Mouse (Mus musculus) lung, postnatal 10 days (tissue): ENCODE data around the gene Abtb1.

Experiments
- DNase-seq: peaks from one replicate; pipeline ENCODE4 v3.0.0; 2021

The Abtb1 gene

DNA sequence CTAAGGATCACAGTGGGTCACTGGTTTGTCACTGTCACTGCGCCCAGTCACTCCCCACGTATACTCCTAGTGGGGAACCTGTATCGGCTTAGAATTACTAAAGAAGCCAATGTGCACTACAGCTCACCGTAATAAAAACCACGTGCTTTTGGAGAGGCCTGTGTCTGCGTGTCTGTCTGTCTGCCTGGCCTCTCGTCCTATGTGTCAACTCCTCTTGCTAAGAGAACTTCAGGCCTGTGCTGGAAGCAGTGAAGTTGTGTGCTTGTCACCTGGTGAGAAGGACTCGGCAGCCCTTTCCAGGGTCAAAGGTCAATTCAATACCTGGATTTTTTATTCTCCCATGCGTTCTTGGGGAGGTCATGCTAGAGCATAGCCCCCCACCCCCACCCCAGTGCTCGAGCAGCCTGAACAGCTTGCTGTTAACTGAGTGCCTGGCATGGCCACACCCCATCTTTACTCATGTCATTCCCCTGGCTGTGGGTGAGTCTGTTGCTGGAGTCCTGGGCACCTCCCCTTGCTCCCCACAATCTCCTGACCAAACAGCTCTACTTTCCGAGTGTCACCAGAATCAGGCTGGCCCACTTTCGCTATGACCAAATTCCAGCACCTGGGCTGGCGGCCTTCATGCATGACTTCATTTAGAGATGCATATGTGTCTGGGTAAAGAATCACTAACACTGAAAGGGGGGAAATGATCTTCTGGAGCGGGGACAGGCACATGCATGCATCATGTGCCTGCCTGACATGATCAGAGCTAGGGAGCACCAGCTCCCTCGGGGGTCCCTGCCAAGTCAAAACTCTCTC lies 13.4 kb downstream of the Abtb1 start:
- DNase-seq: no peak

DNA sequence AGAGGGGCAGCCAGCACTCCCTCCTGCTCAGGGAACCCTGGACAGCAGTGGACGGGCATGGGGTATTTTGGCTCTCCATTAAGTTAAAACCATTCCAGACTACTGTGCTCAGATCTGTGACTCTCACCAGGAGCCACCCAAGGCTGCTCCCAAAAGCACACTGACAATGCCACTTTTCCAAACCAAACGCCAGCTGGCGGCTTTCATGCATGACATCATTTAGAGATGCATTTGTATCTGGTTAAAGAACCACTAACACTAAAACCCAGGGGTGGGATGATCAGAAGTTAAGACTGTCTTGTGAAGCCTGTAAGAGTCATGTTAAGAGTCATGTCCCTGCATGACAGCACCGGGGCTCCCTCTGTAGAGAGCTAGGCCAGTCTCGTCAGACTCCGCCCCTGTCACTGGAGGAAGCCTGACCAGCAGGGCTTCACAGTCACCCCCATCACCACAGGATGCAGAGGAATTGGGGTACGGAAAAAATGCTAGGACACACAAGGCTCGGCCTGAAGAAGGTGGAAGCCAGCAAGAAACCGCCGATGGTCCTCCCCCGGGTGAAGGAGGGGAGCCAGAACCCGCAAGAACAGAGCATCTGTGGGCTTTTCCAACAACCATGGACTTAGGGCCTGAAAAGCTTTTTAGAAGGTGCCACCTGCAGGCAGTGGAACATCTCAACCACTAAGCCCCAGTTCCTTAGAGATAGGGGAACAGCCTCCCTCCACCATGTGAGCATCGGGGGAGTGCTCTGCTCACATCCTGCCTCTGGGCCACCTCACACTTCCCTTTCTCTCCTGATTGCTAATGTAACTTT lies 14.2 kb downstream of the Abtb1 start:
- DNase-seq: peak; percentile 64

DNA sequence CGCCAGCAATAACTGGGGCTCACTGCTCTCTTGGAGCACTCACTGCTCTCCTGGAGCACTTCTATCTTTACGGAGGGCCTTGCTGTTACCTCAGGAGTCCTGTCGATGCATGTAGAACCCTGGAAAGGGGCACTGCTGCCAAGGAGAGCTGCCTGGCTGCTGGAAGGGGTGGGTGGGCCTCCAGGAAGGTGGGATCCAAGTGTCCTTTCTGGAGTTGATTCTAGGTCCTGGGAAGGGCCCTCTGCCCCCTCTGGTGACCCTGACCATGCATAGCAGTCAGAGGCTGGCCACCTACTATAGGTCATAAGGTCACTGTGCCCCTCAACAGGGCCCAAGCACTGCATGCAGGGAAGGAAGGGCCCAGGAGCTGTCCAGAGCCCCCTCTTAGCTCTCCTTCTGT lies 14.8 kb downstream of the Abtb1 start:
- DNase-seq: no peak

DNA sequence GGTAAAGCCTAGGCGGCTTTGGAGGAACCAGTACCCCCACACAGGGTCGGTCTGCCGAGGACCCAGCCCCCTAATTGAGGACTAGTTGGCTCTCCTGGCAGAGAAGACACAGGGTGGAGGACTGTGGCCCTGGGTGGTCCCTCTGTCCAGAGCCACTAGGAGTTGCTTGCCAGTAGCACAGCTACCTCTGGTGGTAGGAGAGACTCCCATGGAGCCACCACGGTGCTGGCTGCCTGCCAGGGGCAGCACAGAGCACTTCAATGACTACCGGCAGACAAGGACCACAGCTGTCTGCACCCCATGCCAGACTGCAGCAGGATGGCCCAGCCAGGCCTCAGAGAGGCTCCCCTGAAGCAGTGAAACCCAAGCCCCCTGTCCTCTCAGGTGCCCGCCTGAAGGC lies 15.2 kb downstream of the Abtb1 start:
- DNase-seq: peak; percentile 85

DNA sequence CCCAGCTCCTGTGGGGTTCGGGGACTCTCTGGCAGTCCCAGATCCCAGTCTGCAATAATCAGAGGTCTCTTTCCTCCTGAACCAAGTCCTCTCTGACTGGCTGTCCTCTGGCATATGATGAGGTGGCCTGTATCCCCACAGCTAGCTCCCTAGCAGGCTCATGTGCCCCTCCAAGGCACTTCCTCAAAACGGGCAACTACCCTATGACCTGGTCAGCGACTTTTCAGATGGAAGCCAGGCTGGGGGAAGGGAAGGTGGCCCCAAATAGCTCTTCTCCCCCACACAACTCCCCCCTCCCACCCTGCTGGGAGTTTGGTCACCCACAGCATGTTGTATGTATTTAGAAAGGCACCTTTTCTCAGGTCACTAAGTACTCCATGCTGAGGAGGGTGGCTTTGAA lies 15.7 kb downstream of the Abtb1 start:
- DNase-seq: no peak

DNA sequence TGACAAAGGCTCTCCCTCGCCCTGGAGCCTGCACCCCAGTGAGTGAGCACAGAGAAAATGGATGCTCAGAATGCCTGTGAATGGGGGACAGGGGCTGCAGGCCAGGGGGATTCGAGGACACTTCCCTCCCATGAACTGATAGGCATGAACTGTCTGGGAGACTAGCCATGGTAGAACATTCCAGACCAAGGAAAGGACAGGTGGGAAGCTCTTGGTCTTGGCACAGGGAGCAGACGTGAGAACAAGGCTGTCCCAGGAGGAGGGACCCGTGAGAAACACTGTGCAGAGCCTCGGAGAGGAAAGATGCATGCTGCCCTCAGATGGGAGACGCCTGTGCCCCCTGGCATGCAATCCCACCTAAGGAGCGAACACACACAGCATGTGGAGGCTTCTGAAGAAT lies 17.6 kb downstream of the Abtb1 start:
- no peak for DNase-seq

DNA sequence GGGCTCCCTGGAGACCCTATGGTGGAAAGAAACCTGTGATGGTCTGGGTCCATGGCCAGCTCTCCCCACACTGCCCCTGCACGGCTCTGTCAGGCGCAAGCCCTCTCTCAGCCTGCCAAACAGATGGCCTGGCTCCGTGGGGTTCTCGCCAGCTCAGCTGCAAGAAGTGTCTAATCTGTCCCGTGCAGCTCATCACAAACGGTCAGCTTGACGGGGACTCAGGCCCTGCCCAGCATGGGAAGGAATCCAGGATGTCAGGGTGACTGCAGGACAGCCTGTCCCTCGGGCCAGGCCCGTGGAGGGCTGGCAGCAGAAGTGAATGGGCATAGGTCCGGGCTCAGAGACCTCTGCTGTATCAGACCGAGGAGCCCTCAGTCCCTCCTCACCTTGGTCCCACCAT lies 19.9 kb downstream of the Abtb1 start:
- DNase-seq: peak; percentile 93

DNA sequence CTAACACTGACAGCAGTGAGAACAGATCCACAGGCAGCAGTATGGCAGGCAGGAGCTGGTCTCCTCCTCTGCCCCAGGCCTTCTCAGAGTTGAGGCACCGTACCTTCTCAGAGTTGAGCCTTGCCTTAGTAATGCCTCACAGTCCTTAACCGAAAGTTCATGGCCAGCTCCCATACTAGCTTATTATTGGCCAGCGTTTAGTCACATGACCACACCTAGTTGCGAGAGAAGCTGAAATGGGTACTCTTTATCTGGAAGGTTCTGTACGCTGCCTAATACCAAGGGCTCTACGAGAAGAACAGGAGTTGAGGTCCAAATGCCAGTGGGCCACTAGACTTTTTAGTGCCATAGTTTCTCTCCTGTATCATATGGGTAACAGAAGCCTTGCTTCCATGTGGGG lies 20.5 kb downstream of the Abtb1 start:
- DNase-seq: no peak

DNA sequence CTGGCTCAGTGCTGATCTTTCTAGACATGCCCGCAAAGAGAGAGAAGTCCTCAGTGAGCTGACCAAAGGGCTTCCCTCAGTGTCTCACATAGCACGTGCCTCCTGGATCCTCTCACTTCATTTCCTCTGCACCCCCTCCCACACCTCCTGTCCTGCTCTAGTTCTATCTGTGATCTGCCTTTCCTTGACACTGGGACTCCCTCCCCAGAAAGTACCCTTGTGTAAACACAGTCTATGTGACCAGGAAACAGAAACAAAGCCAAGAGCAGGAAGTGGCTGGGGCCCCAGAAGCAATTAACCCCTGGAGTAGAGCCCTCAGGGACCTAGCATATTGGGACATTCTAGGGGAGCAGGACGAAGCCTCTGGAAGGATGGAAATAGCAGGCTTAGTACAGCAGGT lies 20.9 kb downstream of the Abtb1 start:
- DNase-seq: peak; percentile 58

DNA sequence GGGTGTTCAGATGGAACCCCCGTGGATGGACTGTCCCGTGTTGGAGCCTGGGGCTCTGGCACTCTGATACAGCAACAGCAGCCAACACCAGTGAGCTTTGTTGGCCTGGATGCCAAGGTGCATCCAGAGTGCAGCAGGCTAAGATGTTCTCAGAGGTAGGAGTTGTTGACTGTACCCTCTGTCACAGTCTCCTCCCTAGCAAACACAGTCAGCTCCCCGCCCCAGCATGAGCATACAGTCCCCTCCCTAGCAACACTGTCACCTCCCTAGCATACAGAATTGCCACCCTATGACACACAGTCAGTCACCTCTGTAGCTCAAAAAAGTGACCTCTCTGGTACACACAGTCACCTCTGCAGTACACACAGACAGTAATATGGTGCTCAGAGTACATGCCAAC lies 24.9 kb downstream of the Abtb1 start:
- no peak for DNase-seq

DNA sequence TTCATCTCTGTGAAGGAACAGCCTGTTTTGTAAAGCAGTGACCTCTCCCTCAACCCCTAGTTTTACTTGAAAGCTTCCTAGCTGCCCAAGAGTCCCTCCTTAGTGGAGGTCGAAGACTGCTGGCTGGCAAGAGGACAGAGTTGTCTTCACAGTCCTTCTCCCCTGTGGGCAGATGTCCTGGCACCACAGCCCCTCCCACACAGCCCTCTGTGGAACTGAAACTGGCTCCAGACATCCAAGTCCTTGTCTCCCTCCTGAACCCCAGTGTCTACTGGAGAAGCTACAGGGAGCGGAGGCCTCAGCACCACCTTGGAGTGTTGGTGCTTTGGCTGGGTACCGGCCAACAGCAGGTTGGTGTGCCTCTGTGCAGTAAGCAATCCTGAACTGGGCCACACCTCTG lies 26.3 kb downstream of the Abtb1 start:
- no peak for DNase-seq

DNA sequence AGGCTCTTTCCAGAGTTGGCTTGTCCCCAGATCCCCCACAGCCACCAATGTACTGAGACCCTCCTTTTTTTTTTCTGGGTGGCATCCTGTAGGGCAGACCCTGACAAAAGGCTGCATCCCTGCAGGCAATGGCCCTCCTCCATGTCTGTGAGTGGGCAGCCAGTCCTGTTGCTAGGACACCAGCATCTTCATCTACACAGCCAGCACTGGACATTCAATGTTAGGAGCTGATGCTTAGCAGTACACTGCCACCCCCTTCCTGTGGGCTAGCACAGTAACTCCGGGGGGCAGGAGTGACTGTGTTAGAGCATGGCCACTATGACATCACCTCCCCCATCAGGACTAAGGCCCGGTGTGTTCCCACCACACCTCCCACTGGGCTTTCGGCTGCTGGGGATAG lies 26.7 kb downstream of the Abtb1 start:
- no peak for DNase-seq

DNA sequence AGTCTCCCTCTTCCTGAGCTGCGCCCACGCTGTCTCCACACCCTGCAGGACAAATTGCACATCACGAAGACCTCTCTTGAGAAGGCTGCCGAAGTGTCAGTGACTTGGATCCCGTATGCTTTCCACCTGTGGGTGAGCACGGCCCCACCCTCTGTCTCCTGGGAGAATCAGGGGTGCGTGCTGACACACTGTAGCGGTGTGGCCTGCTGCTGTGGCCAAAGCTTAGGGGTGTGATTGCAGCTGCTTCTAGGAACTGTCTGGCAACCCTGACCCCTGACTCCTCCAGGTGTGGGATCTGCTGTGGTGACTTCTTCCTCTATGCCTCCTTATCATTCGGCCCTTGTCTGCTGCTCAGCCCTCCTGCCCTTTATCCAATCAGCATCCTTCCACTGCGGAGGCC lies 28.0 kb downstream of the Abtb1 start:
- DNase-seq: no peak

DNA sequence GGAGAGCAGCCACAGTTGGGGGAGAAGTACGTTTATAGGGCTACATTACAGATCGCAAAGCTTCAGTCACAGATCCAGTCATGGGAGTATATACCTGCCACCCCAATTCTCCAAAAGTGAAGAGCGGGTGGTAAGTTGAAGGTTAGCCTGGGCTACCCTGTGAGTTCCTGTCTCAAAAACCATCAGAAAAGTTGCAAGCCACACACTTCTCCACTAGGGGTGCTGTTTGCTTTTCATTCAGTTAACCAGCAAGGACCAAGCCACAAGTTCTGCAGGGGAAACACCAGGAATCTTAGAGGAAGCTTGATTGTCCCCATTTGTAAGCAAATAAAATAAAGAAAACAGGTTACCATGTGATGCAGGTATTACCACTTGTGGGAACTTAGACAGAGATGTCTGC lies 28.9 kb downstream of the Abtb1 start:
- DNase-seq: peak; percentile 74

DNA sequence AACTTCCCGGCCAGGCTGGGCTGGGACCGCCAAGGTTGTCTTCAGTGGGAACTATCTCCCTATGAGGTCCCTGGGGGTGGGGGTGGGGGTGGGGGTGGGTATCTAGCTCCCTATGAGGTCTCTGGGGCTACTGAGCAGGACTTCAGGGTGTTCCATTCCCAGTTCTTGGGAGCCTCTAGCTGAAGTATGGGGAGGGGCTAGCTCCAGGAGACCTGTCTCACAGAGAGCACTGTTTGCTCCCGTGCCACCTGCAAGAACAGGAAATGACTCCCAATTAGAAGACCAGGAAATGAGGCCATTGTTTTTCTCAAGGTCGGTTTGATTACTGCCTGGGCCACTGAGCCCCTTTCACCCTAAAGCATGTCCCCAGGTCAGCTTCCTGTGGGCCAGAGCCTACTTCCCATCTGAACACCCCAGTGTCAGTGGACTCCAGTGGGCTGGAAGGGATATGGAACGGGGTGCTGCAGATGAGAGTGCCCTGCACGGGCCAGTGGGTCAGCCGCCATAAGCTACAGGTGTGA lies 29.8 kb downstream of the Abtb1 start:
- no peak for DNase-seq

DNA sequence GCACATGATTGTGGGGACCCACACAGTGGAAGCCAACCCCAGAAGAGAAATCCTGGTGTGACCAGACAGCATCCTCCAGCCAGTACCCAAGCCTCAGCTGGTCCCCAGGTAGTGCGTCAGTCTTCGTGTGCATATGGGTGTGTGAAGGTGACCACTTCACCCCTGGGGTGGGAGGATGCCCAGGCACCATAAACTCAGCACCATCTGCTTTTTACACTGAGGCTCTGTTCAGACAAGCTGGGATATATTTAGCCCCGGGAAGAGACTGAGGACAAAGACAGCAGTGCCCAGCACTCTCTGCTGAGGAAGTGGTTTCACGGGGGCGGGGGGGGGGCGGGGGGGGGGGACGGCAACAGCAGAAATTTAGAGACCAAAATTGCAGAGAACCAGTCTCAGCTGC lies 30.4 kb downstream of the Abtb1 start:
- DNase-seq: no peak

DNA sequence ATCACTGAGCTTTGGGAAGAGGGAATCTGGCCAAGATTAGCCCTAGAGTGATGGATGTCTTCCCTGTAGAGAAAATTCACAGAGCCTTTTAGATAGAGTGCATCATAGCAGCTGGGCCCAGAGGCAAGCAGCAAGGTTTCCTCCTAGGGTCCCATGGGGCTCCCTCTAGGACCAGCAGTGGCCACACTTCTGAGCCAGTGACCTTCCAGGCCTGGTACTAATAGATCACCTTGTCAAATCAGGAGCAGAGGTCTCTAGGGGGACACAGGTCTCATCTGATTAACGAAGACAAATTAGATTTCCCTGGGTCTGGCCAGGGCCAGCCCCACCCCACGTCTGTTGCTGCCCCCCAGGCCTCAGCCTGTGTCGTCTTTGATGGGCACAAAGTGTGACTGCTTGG lies 31.5 kb downstream of the Abtb1 start:
- DNase-seq: no peak

DNA sequence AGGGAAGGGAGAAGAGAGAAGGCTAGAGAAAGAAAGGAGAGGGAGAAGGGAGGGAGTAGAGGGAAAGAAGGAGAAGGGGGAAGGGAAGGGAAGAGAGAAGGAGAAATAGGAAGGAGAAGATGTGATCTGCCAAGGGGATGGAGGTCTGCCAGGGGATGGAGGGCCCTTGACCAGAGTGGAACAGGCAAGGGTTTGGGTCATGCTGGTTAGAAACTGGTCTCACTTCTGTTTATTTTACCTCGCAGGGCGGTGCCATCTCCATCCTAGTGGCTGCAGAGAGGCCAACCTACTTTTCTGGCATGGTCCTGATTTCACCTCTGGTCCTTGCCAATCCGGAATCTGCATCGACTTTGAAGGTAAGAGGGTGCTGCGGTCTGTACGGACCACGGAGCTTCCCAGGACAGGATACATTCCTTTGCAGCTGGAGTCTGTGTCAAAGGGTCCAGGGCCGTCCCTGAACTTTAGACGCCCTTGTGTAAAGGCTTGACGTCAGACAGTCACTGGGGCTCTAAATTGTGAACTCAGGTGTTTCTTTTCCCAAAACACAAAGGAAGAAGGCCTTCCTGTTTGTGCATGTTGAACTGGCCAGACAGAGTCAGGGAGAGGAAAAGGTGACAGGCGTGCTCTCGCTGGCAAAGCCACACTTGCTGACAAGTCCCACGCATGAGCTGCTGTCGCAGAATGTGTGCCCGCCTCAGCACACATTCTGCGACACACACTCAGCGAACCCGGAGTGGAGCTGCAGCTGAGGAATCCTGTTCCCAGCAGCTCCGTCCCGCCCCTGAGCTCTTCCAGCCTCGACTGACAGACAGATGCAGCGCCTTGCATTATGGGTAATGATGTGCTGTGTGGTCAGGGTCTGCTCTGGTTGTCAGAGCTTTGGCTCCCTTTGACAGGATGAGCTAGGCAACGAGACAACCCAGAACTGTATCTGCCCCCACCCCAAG lies 32.4 kb downstream of the Abtb1 start:
- no peak for DNase-seq

DNA sequence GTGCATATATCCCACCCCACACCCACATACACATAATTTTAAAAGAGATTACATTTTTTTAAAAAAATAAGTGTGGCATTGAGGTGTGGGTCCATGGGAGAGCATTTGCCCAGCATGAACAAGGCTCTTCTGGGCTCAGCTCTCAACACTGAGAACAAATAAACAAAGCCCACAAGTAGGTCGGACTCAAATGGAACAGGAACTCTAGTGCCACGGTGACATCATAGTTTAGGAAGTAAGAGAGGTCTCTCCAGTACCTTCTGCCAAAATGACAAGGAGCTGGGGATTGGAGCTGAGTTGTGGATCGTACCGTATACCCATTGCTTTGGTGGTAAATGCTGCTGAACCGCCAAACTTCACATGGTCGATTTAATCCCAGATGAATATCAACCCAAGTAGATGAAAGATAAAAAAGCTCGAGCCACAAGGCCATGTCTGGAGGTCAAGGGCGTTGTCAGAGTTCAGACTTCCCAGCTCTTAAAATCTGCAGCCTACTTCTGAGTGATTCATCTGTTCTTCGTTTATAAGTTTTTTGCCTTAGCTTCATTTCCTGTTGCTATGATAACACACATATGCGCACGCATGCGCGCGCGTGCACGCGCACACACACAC lies 36.7 kb downstream of the Abtb1 start:
- peak; percentile 28 for DNase-seq

DNA sequence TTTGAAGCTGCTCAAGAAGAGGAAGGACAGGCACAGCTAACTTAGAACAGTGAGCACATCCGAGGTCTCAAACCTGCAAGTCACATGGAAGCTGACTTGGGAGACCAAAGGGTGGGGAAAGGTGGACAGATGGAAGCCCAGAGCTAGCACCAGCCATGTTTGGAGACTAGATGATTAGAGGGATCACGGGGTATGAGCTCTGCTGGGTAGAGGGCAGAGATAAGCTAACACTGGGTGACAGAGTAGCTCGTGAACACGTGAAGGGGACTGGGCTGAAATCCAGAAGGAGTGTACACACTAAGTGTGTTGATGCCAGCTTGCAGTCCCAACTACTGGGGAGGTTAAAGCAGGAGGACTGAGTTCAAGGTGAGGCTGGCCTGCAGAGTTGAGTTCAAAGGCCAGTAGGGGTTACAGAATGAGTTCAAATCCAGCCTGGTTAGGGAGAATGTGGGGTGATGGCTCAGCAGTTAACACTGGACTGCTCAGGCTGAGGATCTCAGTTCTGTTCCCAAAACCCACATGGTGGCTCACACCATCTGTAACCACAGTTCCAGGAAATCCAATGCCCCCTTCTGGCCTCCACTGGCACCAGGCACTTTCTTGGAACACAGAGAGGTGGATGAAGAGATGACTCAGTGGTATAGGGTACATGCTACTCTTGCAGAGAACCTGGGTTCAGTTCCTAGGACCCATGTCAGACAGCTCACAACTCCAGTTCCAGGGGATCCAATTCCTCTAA lies 37.7 kb downstream of the Abtb1 start:
- no peak for DNase-seq

DNA sequence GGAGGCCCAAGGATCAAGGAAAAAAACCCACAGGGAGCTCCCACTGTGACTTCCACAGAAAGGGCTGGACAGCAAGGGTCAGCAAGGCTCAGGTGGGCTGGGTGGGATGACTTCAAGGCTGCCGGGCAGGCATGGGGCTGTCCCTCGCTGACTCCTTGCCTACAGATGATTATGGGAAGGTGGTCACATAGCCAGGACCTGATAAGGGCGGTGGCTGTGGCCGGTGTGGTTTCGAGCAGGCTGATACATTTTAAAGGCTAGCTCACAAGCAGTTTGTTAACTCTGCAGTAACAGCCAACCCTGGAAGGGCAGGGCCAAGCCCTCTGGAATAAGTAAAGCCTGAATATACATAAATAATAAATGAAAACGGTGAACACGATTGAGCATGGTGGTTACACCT lies 38.7 kb downstream of the Abtb1 start:
- DNase-seq: no peak

DNA sequence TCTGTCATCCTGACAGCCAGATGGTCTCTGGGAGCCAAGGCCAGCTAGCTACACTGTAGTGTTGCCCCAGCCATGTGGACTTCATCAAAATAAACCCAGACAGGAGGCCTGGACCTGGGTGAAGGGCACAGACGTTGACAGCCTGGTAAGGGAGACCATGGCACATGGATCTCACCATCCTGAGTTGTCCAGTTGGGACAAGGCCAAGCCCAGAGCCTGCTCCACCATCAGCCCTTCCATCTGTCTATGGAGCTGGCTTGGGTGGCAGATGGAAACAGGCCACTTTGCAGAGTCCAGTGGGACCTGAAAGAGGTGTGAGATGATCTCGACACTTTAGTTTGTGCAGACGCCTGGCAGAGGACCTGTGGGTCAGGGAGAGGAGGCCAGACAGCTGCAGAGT lies 41.0 kb downstream of the Abtb1 start:
- no peak for DNase-seq
